In the genomic region with DNA sequence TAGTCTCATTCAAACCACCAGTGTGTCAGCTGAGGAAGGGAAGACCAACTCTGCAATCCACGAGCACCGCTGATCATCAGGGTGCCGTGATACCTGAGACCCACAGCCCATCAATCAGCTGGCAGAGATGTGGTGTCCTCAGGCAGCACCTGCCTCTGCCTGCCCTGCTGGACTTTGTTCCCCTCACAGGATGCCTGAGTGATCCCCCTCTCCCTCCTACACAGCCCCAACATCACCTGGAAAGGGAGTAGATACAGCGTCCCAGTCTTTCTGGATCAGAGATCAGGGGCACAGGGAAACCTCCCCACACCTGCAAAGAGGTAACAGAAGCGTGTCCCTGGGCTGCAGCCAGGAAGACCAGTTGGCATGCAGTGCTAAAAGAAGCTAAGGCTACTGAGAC, we compare ENCODE assay signal across 20 mouse cellular contexts.
DNase-seq lines count a peak whose midpoint lies in the region; ATAC-seq lines count a peak whose summit lies in the region.
"Had no signal": no experiment of that assay in that cellular context is flagged by ENCODE, and none has a peak within 500 bp of the region (broad histone marks: within the 10 kb centered on the region; RNA-seq: fewer than 3 reads in every experiment).

No protein-coding gene starts in this region.

- H3K9me3 ChIP-seq in kidney, embryonic 15.5 days (replicated peaks) = peaks cover 8% of the 10 kb centered on the region; the same call in 1 of the 2 replicates
- H3K9me3 ChIP-seq: embryonic facial prominence, embryonic 12.5 days; forebrain, embryonic 15.5 days had no signal

- no peak overlapping the region for H3K9ac ChIP-seq in kidney, embryonic 15.5 days
- H3K9ac ChIP-seq: embryonic facial prominence, embryonic 12.5 days; forebrain, embryonic 13.5 days; forebrain, embryonic 15.5 days had no signal

- H3K27me3 ChIP-seq in kidney, embryonic 15.5 days = no peaks in the 10 kb centered on the region
- H3K27me3 ChIP-seq: CH12.LX; embryonic facial prominence, embryonic 12.5 days; forebrain, embryonic 13.5 days; forebrain, embryonic 15.5 days; Patski had no signal

- H3K4me1 ChIP-seq in kidney, embryonic 15.5 days = peaks cover 8% of the 10 kb centered on the region; the same call in 1 of the 2 replicates
- H3K4me1 ChIP-seq: embryonic facial prominence, embryonic 12.5 days; forebrain, embryonic 13.5 days; forebrain, embryonic 15.5 days had no signal

- H3K4me2 ChIP-seq in kidney, embryonic 15.5 days = no peak overlapping the region
- H3K4me2 ChIP-seq: embryonic facial prominence, embryonic 12.5 days; forebrain, embryonic 13.5 days; forebrain, embryonic 15.5 days had no signal

- H3K36me3 ChIP-seq in kidney, embryonic 15.5 days = no peaks in the 10 kb centered on the region
- H3K36me3 ChIP-seq: embryonic facial prominence, embryonic 10.5 days; embryonic facial prominence, embryonic 12.5 days; forebrain, embryonic 15.5 days; G1E had no signal

- 54% methylated on average over 5 of the region's 5 CpGs for WGBS in kidney, embryonic 15.5 days

- ATAC-seq in kidney, embryonic 15.5 days (replicated peaks; ENCODE audit: low FRiP score) = peak; percentile 59; the same call in 1 of the 2 replicates
- ATAC-seq: activated CD4-positive, CD25-positive, alpha-beta regulatory T cell, adult 4 months; CD4-positive, CD25-positive, alpha-beta regulatory T cell, adult 4 months; forebrain, embryonic 13.5 days; forebrain, embryonic 15.5 days; Patski had no signal

- H3K4me3 ChIP-seq in kidney, embryonic 15.5 days (replicated peaks) = no peak overlapping the region
- H3K4me3 ChIP-seq: embryonic facial prominence, embryonic 10.5 days; embryonic facial prominence, embryonic 12.5 days; forebrain, embryonic 13.5 days; forebrain, embryonic 15.5 days had no signal

- peak; percentile 2 for DNase-seq in kidney, adult 9 months
- no peak for DNase-seq in kidney, postnatal 10 days
- no peak for DNase-seq in kidney, adult 18-20 months
- DNase-seq in testis, postnatal 14 days (ENCODE audit: low spot score) = peak; percentile 7
- DNase-seq in testis, postnatal 10 days (ENCODE audit: low spot score) = no peak
- DNase-seq: adrenal gland, adult 8-10 months; adrenal gland, postnatal 14 days; adrenal gland, postnatal 36 days; B cell, adult 2 months; cerebellum, postnatal 25 days had no signal

- no peak overlapping the region for H3K27ac ChIP-seq in kidney, embryonic 15.5 days
- H3K27ac ChIP-seq: embryonic facial prominence, embryonic 10.5 days; embryonic facial prominence, embryonic 12.5 days; forebrain, embryonic 13.5 days; forebrain, embryonic 15.5 days had no signal

Comparison
In these comparisons a context has a peak if more than half of its experiments do, and no peak if none do; other contexts are left out.
1. DNase-seq: peak in kidney, adult 9 months (single experiment) and testis, postnatal 14 days (single experiment); none in kidney, postnatal 10 days (single experiment), kidney, adult 18-20 months (single experiment) and testis, postnatal 10 days (single experiment).